Comparison of ENCODE assay signal across 9 mouse cellular contexts in the genomic region with DNA sequence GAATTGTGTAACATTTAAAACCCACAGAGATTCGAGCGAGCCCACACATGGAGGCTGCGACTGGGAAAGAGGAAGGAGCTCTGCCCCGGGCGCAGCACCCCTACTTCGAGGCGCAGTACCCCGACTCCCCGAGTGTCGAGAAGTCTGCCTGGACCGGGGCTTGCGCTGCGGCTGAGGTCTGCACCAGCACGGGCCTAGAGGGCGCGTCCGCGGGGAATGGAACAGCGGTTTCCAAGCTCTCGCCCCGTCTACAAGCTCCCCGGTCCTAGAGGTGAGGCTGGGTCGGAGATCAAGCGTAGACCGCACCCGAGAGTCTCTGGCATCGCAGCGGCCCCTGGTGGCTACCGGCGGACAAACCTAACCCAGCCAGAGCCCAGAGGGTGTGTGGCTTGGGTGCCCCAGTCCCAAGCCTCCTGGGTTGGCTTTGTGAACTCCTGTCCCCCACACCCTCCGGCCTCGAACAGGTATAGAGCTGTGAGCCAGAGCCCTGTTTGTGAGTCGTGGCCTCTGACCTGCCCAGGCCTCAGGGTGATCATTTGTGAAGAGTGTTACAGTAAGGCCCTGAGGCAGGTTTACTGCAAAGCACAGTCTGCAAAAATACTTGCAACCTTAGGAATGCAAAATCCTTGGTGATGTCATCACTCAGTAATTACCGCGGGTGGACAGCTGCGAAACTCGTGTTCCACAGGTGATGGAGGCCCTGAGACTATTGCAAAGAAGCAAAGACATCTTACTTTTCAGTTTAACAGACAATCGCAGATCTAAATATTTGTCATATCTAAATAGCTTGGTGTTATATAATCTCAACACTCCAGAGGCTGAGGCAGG. TPM values are rescaled to one million over a fixed set of nuclear protein-coding genes. Genes with fewer than 3 reads are reported as not detected.
DNase-seq lines count a peak whose midpoint lies in the region; ATAC-seq and TF ChIP-seq lines count a peak whose summit lies in the region.
"Had no signal": no experiment of that assay in that cellular context is flagged by ENCODE, and none has a peak within 500 bp of the region (broad histone marks: within the 10 kb centered on the region; RNA-seq: fewer than 3 reads in every experiment).

No protein-coding gene starts in this region.

- no peaks in the 10 kb centered on the region for H3K36me3 ChIP-seq in ES-E14 (ENCODE audit: control insufficient read depth, insufficient read depth, low read length, poor library complexity, severe bottlenecking)
- no peaks in the 10 kb centered on the region for H3K36me3 ChIP-seq in forebrain, embryonic 13.5 days (ENCODE audit: poor library complexity, severe bottlenecking)

- peaks cover 10% of the 10 kb centered on the region; the same call in 1 of the 2 replicates for H3K27me3 ChIP-seq in forebrain, embryonic 13.5 days

- WGBS in forebrain, embryonic 13.5 days, result 17% methylated on average over 38 of the region's 38 CpGs
- 11% methylated on average over 38 of the region's 38 CpGs for WGBS in large intestine, adult 2 months

- peak overlapping the region; percentile 59 for H3K4me2 ChIP-seq in forebrain, embryonic 13.5 days

- peak overlapping the region; percentile 30; the same call in 1 of the 2 replicates for H3K9ac ChIP-seq in ES-E14 (ENCODE audit: insufficient read depth, low read depth, low read length, poor library complexity, severe bottlenecking)
- H3K9ac ChIP-seq in forebrain, embryonic 13.5 days, result peak overlapping the region; percentile 48; the same call in 1 of the 2 replicates

- no peaks in the 10 kb centered on the region for H3K4me1 ChIP-seq in ES-E14 (ENCODE audit: control insufficient read depth in 2 of 2, insufficient read depth in 2 of 2, low read length in 2 of 2, poor library complexity in 1 of 2)
- H3K4me1 ChIP-seq in forebrain, embryonic 13.5 days, result peaks cover 8% of the 10 kb centered on the region; the same call in 1 of the 2 replicates

- peak overlapping the region; percentile 58 to 75 for H3K4me3 ChIP-seq in ES-E14 (ENCODE audit: insufficient read depth in 1 of 2, low read depth in 1 of 2, low read length in 2 of 2, poor library complexity in 1 of 2, severe bottlenecking in 1 of 2)
- peak overlapping the region; percentile 31 for H3K4me3 ChIP-seq in forebrain, embryonic 13.5 days

- ATAC-seq in forebrain, embryonic 13.5 days, result peak; percentile 50; the same call in 1 of the 2 replicates
- peak; percentile 90 for ATAC-seq in megakaryocyte progenitor cell, adult 5-6 weeks (replicated peaks; ENCODE audit: poor library complexity)

- in situ Hi-C loops in ES-E14 (cut with MboI; ENCODE audit: low sequenced_read_pairs in 2 of 2, unreplicated experiment in 2 of 2), result no loop called here

- intact Hi-C loops in heart, postnatal 25 days (cut with DNase I), result loop anchor here (2.0 to 5.0 kb wide), 2 partner anchors 49 to 181 kb away; no protein-coding TSS in a partner anchor

- no peak overlapping the region for H3K27ac ChIP-seq in ES-E14 (ENCODE audit: insufficient read depth, low read depth, low read length, poor library complexity, severe bottlenecking)
- no peak overlapping the region for H3K27ac ChIP-seq in forebrain, embryonic 13.5 days

- no peaks in the 10 kb centered on the region for H3K9me3 ChIP-seq in ES-E14 (ENCODE audit: control insufficient read depth, insufficient read depth, low read depth, low read length)
- peaks cover 15% of the 10 kb centered on the region for H3K9me3 ChIP-seq in forebrain, embryonic 13.5 days (replicated peaks)

- peak; percentile 49 for DNase-seq in ES-E14 (ENCODE audit: low read depth, low spot score)
- DNase-seq in brain, adult 2 months (ENCODE audit: low read depth, low spot score), result peak; percentile 46
- peak; percentile 40 for DNase-seq in heart, postnatal 25 days (ENCODE audit: low spot score)
- peak; percentile 24 for DNase-seq in large intestine, adult 2 months (ENCODE audit: low read depth, low spot score)
- peak; percentile 47 for DNase-seq in right cerebral cortex, postnatal 4 days
- no peak for DNase-seq in layer of hippocampus, adult 11-12 months (ENCODE audit: low spot score)

TF ChIP-seq in ES-E14, 5 proteins besides CTCF, POLR2A, EP300 and RAD21:
- TF ChIP-seq CHD2 (IDR thresholded peaks at IDR 0.05; ENCODE audit: low read depth, low read length) (no peak), MAFK (IDR thresholded peaks at IDR 0.05; ENCODE audit: insufficient read depth, low read depth, low read length) (no peak), ZNF384 (IDR thresholded peaks at IDR 0.05; ENCODE audit: low read depth, low read length) (no peak), HCFC1 (IDR thresholded peaks at IDR 0.05; ENCODE audit: borderline replicate concordance, insufficient read depth, low read length) (no peak), ZC3H11A (IDR thresholded peaks at IDR 0.05; ENCODE audit: borderline replicate concordance, low read depth, low read length) (no peak)
TF ChIP-seq in ES-E14: peak in this region for 0.

RNA-seq across cellular contexts. Expression of a gene that starts 28.4 kb away (rescaled TPM):
- total RNA-seq in ES-E14 (2012; rRNA removed), result 1.2 and 2.8 TPM in 2 replicates
- 2.1 and 2.6 TPM in 2 replicates for polyA plus RNA-seq in forebrain, embryonic 13.5 days (2015; fragmentation: Nextera tagmentation; extraction: Ambion mirVana)
- under 1 TPM; 0.83 to 0.89 TPM for total RNA-seq in heart, postnatal 25 days (2021)
- polyA plus RNA-seq in large intestine, adult 2 months (2012; rRNA removed), result 6.5 and 7.5 TPM in 2 replicates
- 1.0 and 1.9 TPM in 2 replicates for total RNA-seq in megakaryocyte progenitor cell, adult 5-6 weeks (2015)
- 1.3 TPM in 1 of 2 replicates, not detected in the other for total RNA-seq in megakaryocyte progenitor cell, adult 5-6 weeks (2017)

RNA-seq across cellular contexts. Expression of a gene that starts 38.6 kb away (rescaled TPM):
- not detected in 2 replicates for total RNA-seq in ES-E14 (2012; rRNA removed)
- not detected in 2 replicates for polyA plus RNA-seq in forebrain, embryonic 13.5 days (2015; fragmentation: Nextera tagmentation; extraction: Ambion mirVana)
- not detected for total RNA-seq in heart, postnatal 25 days (2021)
- polyA plus RNA-seq in large intestine, adult 2 months (2012; rRNA removed), result not detected in 2 replicates
- total RNA-seq in megakaryocyte progenitor cell, adult 5-6 weeks (2015), result 0.12 TPM in 1 of 2 replicates, not detected in the other
- total RNA-seq in megakaryocyte progenitor cell, adult 5-6 weeks (2017), result not detected in 2 replicates
- total RNA-seq: left cerebral cortex, postnatal 10 days had no signal
